Mouse (Mus musculus) mature B cell (primary cell): ENCODE measurements around the gene Slc9a3r2.

Experiments used
- in situ Hi-C: fragments of 300-500 bp; cut with MboI; formaldehyde crosslinking; loops from 2 replicates; pipeline ENCODE4 v1.14.3; 2019

The Slc9a3r2 gene

GRCm38 (mm10) chr17:24638214-24638613 is 11.9 kb downstream of the Slc9a3r2 start:
- in situ Hi-C loops = loop anchor here (10.0 kb wide), 1 partner anchor 93 kb away; the partner anchor contains the start of gene Pkd1

GRCm38 (mm10) chr17:24636781-24637481 is 13.2 kb downstream of the Slc9a3r2 start:
- in situ Hi-C loops = loop anchor here (10.0 kb wide), 1 partner anchor 92 kb away; the partner anchor contains the start of gene Pkd1

GRCm38 (mm10) chr17:24635694-24636093 is 14.4 kb downstream of the Slc9a3r2 start:
- in situ Hi-C loops = loop anchor here (10.0 kb wide), 1 partner anchor 91 kb away; the partner anchor contains the start of gene Pkd1

- in situ Hi-C loops = loop anchor here (10.0 kb wide), 1 partner anchor 90 kb away; the partner anchor contains the start of gene Pkd1
These were observed 15.1 kb downstream of the Slc9a3r2 start for GRCm38 (mm10) chr17:24635024-24635423.

- in situ Hi-C loops = loop anchor here (10.0 kb wide), 1 partner anchor 89 kb away; the partner anchor contains the start of gene Pkd1
These were observed 16.3 kb downstream of the Slc9a3r2 start for GRCm38 (mm10) chr17:24633831-24634230.

GRCm38 (mm10) chr17:24632813-24633449 is 17.2 kb downstream of the Slc9a3r2 start:
- in situ Hi-C loops = loop anchor here (10.0 kb wide), 1 partner anchor 88 kb away; the partner anchor contains the start of gene Pkd1

GRCm38 (mm10) chr17:24632167-24632812 is 17.8 kb downstream of the Slc9a3r2 start, which contains the start of the genes Tsc2 and Nthl1:
Tsc2 (minus strand) TSS chr17:24632630.
Nthl1 (plus strand) TSS chr17:24632680.
- in situ Hi-C loops = loop anchor here (10.0 kb wide), 1 partner anchor 87 kb away; the partner anchor contains the start of gene Pkd1

- in situ Hi-C loops = loop anchor here (10.0 kb wide), 1 partner anchor 85 kb away; the partner anchor contains the start of gene Pkd1
These were observed 20.1 kb downstream of the Slc9a3r2 start for GRCm38 (mm10) chr17:24630072-24630471.

GRCm38 (mm10) chr17:24628646-24629045 is 21.5 kb downstream of the Slc9a3r2 start:
- in situ Hi-C loops = no loop called here

- in situ Hi-C loops = no loop called here
These were observed 24.7 kb downstream of the Slc9a3r2 start for GRCm38 (mm10) chr17:24625472-24625871.

- in situ Hi-C loops = no loop called here
These were observed 32.4 kb downstream of the Slc9a3r2 start for GRCm38 (mm10) chr17:24617561-24618194.

- in situ Hi-C loops = no loop called here
These were observed 39.4 kb downstream of the Slc9a3r2 start for GRCm38 (mm10) chr17:24610711-24611110.

- in situ Hi-C loops = no loop called here
These were observed 41.3 kb downstream of the Slc9a3r2 start for GRCm38 (mm10) chr17:24608874-24609273.

- in situ Hi-C loops = no loop called here
These were observed 41.8 kb downstream of the Slc9a3r2 start for GRCm38 (mm10) chr17:24608370-24608769.

- in situ Hi-C loops = no loop called here
These were observed 45.6 kb downstream of the Slc9a3r2 start for GRCm38 (mm10) chr17:24604557-24604956.

GRCm38 (mm10) chr17:24603961-24604360 is 46.2 kb downstream of the Slc9a3r2 start:
- in situ Hi-C loops = no loop called here

- in situ Hi-C loops = no loop called here
These were observed 49.6 kb downstream of the Slc9a3r2 start for GRCm38 (mm10) chr17:24600502-24600901.

- in situ Hi-C loops = no loop called here
These were observed 52.1 kb downstream of the Slc9a3r2 start for GRCm38 (mm10) chr17:24597989-24598388.

- in situ Hi-C loops = no loop called here
These were observed 53.5 kb downstream of the Slc9a3r2 start for GRCm38 (mm10) chr17:24596471-24597183.

GRCm38 (mm10) chr17:24596073-24596466 is 54.1 kb downstream of the Slc9a3r2 start:
- in situ Hi-C loops = no loop called here
